In the genomic region with DNA sequence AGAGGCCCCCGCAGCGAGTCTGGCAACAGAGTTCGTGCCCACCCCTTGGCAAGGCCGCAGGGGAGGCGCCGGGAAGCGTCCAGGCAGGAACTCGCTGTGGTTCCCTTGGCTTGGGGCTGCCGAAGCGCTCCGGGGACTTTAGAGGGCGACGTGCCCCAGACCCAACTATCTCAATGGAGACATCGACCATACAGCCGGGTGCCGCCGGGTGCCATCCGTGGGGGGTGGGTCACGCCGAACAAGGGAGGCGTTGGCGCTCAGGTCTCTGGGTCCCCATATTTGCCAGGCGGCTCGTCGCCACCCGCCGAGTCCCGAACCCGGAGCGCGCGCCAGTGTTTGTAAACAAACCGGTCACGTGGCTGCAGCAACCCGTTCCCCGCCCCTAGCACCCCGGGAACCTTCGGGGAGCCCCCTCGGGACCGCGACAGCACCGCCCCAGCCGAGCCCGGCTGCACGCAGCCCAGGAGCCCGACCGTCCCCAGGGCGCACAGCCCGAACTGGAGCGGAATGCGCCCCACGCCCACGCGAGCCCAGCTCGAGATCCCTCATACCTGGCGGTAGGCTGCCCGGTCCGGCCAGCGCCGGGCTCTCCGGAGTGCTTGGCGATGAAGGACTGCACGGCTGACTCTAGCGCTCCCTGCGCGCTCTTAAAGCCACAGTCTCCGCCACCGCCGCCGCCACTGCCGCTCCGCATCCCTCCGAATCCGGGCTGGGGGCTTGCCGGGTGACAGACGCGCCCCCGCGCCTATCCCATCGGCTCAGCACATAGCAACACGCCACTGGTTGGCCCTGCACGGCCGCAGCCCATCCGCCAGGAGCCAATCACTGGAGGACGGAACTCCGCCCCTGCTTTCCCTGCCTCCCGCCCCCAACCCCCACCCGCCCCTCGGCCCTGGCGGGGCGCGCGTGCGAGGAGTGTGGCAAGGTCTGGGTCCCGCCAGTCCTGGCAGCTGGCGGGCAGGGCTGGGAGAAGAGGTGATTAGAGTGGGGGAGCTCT, we compare ENCODE assay signal across 8 mouse cellular contexts. TPM values are rescaled to one million over a fixed set of nuclear protein-coding genes. Genes with fewer than 3 reads are reported as not detected.
DNase-seq lines count a peak whose midpoint lies in the region; ATAC-seq lines count a peak whose summit lies in the region.

A gene (minus strand): TSS at position 667 of the 997 bp plus-strand sequence.

- peak; percentile 87 for ATAC-seq in megakaryocyte, adult 5-6 weeks (ENCODE audit: poor library complexity, severe bottlenecking)

- peak; percentile 98 for DNase-seq in ZHBTc4 (ENCODE audit: low read depth, low spot score)
- peak; percentile 89 to 97 for DNase-seq in cerebellum, postnatal 4 days (ENCODE audit: low spot score in 2 of 2)
- peak; percentile 91 to 96 for DNase-seq in gastrocnemius, adult 8-10 months (ENCODE audit: low spot score in 2 of 2)
- peak; percentile 57 for DNase-seq in hindlimb bud, embryonic 11.5 days (ENCODE audit: extremely low spot score, low read depth, low spot score)
- peak; percentile 96 to 99 for DNase-seq in left cerebral cortex, adult 8-10 months (ENCODE audit: low spot score in 2 of 2)
- peak; percentile 99 for DNase-seq in right cerebral cortex, adult 18-20 months
- peak; percentile 92 for DNase-seq in urinary bladder, adult 2 months (ENCODE audit: low spot score)

RNA-seq across cellular contexts. Expression of the gene that starts here (rescaled TPM):
- 1 to 10 TPM; 4.5 to 6.8 (median 4.9) TPM for total RNA-seq in gastrocnemius, adult 8-10 months (2022)
- total RNA-seq in left cerebral cortex, adult 8-10 months (2022), result 10 to 100 TPM; 44.2 to 53.3 (median 48.8) TPM
- total RNA-seq in megakaryocyte, adult 5-6 weeks (2015), result 6.7 and 7.5 TPM in 2 replicates
- 5.6 and 6.9 TPM in 2 replicates for total RNA-seq in megakaryocyte, adult 5-6 weeks (2017)
- 21.6 and 21.8 TPM in 2 replicates for polyA plus RNA-seq in urinary bladder, adult 2 months (2012; rRNA removed)

Comparison
In these comparisons a context has a peak if more than half of its experiments do, and no peak if none do; other contexts are left out.
1. Peak in every context shown above with its lines: DNase-seq and ATAC-seq.
2. RNA of the gene that starts here (total RNA-seq): 44.2 to 53.3 TPM in left cerebral cortex, adult 8-10 months; 5.6 to 7.5 TPM in megakaryocyte, adult 5-6 weeks and 4.5 to 6.8 TPM in gastrocnemius, adult 8-10 months; every median in the first group is over 4 times any median in the second.